Mouse (Mus musculus) cerebellum, adult (tissue): Measurements from ENCODE around the gene Adgrv1.
"Not testable (repeated sequence)": the region's sequence is repeated elsewhere in the genome, so short reads cannot be mapped to it uniquely, and the experiment has no call there.

Experiments
- ATAC-seq: cut with Nextera tagmentation; 2 replicates; pipeline ENCODE4 v1.9.2; 2017; ENCODE audit warnings: mild to moderate bottlenecking, moderate library complexity, mixed read lengths; ENCODE audit not compliant: insufficient number of reproducible peaks, low FRiP score, low TSS enrichment

Adgrv1 gene

DNA sequence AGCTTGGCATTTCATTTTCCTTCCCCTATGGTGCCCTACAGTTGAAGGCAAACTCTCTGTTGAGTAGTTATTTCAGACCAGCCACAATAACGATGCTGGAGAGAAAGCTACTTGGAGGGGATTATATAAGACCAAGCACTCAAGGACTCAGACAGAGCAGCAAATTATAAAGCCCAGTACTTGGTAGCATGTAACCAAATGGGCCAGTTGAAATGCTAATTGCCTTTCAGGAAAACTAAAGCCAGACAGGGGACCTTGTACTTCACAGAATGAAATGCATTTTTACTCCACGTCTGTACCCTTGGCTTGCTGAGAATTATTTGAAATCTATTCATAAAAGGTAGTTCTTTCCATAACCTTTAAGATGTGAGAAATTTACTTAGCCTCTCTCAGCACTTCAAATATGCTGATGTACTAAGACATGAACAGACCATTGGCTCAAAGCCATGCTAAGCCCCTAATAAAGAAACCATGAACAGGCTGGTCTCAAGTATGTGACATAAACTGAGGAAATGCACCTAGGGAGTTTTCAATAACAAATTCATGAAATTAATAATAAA, 4.2 kb downstream of the Adgrv1 start:
- no peak for ATAC-seq

DNA sequence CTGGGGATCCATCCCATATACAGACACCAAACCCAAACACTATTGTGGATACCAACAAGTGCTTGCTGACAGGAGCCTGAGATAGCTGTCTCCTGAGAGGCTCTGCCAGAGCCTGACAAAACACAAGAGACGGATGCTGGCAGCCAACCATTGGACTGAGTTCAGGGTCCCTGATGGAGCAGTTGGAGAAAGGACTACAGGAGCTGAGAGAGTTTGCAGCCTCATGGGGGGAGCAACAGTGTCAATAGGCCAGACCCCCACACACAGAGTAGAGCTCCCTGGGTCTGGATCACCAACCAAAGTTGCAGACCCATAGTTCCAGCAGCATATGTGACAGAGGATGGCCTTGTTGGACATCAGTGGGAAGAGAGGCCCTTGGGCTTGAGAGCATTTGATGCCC, 5.1 kb downstream of the Adgrv1 start:
- not testable (repeated sequence) for ATAC-seq

DNA sequence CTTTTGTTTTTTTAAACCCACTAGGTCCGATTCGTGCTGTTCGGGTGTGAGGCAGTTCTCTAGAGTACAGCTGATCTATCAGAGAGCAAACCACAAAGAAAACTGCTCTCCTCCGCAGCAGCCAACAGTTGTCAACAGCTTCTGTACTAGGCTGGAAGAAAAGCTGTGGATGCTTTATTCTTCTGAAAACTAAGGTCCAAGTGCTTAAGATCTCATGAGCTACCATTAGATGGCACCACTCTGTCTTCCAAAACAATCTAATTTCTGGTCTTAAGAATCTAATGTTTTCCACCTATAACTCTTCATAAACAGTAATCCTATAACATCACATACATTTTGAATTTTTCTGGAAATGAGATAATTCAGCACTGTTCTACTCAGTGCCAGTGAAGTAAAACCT, 22.6 kb downstream of the Adgrv1 start:
- ATAC-seq: no peak

DNA sequence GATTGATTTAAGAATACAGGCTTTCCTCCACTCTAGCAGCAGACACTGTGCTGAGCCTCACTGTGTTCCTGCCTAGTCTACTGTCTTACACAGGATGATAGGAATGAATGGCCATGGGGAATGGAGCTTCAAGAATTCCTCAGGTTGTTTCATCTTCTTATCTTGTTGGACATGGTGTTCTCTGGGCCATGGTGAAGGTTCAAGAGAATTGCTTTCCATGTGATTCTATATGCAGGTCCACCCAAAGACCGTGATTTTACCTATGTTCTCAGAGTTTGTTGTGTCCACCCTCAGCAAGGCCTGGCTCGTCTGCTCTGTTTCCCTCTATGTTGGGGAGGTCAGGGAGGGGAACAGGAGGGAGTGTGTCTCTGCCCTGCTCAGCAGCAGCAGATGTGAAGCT, 26.0 kb downstream of the Adgrv1 start:
- no peak for ATAC-seq

DNA sequence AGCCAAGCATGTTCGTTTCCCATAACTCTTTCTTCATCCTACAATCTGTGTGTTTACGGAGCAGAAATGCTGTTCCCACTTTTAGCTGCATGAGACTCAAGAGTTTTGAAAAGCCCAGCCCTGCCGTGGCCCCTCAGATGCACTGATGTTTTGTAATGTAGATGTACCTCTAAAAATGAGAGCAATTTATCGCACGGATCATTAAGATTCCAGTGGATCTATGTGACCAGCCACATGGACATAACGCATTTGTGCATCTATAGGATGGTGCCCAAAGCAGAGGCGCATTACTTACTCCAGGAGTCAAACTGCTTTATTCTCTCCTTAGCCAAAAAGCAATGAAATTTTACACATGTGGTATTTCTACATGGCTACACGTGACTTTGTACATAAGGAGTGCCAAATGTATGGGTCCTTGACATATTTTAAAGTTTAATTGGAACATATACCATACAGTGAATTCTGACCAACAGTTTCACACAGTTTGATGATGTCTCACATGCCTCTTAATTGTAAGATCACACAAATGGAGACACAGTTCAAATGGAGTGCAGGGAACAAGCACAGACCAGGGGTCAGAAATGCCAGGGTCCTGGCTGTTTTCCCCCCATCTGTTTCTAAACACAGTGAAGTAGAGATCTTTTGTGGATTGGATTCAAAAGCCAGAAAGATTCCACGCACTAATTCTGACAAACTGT, 35.9 kb downstream of the Adgrv1 start:
- no peak for ATAC-seq

DNA sequence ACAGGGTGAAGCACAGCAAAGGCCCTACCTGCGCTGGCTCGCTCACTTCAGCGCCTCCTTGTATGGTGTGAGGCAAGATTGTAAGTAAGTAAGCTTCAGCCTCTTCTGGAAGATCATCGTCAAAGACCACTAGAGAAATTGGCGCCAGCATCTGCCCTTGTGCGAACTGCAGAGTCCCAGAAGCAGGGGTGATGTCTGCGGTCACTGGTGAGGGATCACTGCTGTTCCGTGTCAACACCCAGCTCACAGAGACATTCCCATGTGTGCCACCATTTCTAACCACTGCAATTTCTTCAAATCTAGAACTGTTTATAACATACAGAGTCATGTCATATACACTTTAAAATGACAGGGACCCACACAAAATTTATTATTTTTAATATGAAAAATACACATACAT, 54.3 kb downstream of the Adgrv1 start:
- no peak for ATAC-seq

DNA sequence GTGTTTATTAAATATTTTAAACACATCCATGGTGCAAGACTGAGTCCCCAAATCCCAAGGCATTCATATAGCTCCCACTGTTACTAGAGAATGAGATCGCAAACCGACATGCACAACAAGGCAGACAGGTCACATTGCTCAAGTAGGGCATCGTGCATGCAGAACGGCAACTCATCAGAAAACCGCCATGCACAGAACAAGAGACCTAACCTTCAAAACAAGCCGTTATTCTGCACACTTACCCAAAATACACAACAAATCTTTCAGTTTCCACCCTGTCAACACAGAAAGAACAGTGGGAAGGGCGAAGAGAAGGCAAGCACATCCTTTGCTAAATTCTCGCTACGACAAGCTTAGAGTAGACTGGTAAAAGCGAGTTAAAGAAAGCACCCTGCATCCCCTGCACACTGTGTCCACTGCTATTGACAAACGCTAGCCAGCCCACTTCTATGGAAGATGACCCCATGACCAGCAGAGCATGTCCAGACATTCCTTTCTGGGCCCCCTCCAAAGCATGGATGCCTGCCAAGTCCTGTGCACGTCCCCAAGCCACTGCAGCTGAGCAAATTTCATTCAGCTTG, 62.6 kb downstream of the Adgrv1 start:
- ATAC-seq: peak; percentile 66; the same call in 1 of the 2 replicates

DNA sequence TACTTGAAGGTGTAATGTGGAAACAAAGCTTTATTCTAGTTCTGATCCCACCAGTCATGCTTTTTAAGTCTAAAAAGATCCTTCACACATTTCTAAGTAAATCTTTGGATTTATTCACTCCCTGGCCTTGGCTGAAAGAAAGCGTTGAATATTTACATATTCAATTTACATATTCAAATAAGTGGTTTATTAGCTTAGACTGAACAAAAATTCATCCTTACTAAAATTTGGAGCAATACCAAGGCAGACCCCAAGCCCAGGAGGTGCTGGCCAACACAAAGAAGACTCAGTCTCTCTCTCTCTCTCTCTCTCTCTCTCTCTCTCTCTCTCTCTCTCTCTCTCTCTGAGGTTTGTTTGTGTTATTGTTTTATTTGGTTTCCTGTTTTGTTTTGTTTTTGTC, 82.9 kb downstream of the Adgrv1 start:
- no peak for ATAC-seq

DNA sequence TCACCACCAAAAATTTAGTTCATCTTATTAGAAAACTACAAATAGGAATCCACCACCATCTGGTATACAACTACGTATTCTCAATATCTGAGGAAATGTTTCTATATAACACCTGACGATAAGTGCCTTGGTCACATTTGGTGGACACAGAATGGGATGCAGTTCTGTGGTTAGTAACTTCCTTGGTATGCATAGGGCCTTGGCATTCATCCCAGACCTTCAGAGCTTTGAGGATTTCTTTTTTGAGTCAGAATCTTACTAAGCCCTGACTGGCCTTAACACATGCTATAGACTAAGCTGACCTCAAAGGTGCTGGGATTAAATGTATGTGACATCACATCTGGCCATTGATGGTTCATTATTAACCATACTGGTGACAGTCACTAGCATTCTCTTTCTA, 98.0 kb downstream of the Adgrv1 start:
- ATAC-seq: no peak

DNA sequence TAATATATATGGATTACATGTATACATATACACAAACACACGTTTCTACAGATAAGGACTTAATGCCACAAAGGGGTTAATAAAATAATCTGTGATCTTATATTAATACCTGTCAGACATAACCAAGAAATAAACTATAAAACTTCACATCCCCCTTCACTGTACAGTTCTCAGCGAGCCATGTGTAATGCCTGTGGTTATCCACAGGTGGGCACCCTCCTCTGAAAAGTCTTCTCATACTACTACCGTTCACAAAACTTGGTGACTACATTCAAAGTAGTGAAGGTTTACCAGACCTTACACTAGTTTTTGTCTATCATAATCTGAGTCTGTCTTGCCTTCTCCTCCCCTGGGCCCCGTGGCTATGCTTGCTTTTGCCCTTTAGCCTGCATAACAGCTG, 106.3 kb downstream of the Adgrv1 start:
- ATAC-seq: no peak

DNA sequence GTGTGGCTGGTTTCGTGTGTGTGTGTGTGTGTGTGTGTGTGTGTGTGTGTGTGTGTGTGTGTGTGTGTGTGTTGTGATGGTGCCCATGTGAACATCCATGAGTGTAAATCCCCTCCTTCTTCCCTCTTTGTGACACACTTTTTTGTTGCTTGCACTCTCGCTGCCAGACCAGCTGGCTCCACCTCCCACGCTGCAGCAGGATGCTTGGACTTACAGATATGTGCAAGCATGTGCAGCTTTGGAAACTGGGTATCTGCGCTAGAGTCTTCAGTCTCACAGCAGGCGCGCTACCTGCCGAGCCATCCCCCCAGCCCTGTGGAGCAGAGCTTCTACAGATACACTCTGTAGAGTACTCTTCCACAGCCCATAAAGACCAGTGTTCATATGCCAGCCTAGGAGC, 122.8 kb downstream of the Adgrv1 start:
- ATAC-seq: no peak

DNA sequence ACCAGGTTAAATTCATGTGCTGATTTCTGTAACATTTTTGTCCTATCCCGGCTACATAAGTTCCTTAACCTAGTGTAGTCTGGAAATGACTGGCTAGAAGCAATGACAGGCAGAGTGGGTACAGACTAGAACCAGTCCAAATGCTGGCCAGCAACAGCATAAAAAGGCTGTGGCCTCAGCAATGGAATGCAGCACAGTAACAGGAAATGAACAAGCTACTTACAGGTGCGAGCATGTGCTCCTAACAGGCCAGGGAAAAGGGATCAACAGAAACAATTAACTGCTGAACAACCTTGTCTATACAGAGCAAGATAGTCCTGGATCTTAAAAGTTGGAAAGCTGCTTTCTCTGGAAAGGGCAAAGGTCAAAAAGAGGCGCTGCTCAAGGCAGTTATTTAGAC, 135.9 kb downstream of the Adgrv1 start:
- ATAC-seq: no peak

DNA sequence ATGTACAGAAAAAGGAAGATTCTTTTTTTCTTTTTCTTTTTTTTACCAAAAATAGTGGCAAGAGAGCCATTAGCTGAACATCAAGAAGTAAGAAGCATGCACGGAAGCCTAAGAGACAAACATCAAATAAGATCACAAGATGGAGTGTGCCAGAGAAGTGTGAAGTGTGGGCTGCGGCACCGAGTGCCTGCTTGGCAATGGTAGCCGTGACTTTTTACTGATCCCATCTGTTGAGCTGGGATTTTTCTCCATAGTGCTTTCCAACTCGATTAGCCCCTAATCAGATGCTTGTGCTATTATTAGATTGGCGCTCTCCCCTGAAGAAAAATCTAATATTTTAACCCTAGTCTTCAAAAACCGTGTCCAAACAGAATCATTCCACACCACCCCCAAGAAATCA, 141.0 kb downstream of the Adgrv1 start:
- ATAC-seq: no peak

DNA sequence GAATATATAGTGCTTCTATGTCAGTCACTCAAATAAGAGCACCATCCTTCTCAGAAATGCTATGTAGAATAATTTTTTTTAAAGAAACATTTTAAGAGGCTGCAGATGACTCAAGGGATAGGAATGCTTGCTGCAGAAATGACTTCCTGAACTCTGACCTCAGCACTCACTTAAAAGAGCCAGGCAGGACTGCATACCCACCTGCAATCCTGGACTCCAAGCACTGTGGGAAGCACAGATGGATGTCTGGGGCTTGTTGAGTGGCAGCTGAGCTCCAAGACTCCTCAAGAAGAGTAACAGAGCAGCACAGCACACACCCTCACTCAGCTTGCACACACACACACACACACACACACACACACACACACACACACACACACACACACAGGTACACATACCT, 146.0 kb downstream of the Adgrv1 start:
- no peak for ATAC-seq

DNA sequence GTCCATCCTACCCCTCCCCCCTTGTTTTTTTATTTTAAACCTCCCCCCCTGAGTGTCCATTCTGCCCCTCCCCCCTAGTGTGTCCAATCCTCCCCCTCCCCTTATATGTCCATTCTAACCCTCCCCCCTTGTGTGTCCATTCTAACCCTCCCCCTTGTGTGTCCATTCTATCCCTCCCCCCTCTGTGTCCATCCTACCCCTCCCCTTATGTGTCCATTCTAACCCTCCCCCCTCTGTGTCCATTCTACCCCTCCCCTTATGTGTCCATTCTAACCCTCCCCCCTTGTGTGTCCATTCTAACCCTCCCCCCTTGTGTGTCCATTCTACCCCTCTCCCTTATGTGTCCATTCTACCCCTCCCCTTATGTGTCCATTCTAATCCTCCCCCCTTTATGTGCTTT, 159.2 kb downstream of the Adgrv1 start:
- ATAC-seq: 0 out of 2 replicates have a peak, but pooled peaks have one; percentile 45

DNA sequence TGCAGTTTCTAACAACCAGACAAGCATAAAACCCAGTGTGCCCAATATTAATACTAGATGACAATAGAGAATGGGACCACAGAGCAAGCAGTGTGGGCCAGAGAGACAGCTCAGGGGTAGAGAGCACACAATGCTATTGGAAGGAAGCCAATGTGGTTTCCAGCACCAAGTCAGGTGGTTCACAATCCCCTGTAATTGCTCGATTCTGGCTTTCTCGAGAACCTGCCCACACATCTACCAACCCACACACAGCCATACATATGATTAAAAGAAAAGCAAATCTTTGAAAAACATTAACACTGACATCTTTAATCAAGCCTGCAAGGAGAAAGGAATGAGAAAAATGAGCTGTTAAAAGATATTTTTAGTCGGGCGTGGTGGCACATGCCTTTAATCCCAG, 166.3 kb downstream of the Adgrv1 start:
- no peak for ATAC-seq

DNA sequence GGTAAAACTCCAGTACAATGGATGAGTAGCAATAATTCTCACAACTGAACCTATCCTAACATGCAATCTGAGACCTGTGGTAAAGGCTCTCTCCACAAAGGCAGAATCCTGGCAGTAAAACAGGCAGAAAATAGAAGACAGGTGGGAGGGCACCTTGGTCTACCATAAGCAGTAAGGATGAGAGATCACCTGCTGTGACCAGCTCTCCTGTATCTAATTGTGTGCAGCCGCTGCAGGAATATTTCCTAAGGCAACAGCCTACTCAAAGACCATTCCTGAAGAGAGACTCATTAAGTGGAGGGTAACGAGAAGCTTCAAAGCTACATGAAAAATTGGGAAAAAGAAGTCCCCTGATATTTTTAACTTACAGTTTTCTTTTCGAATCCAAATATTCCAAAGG, 167.2 kb downstream of the Adgrv1 start:
- ATAC-seq: 0 out of 2 replicates have a peak, but pooled peaks have one; percentile 36

DNA sequence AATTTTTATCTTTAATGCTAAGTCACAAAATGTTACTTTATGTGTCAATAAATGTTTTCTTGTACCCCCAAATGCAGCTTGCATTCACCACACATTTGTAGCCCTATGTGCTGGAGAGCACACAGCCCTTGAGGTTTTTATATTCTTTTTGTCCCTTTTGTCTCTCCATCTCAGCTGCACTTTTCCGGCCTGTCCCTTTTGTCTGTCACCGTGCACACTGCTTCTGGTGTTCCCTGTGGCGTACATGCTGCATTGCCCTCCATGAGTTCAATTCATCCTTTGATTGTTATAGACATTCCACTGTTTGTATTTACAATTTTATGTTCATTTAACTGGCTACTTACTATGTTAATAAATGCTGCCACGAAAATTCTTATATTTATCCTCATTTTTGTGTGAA, 183.3 kb downstream of the Adgrv1 start:
- no peak for ATAC-seq

DNA sequence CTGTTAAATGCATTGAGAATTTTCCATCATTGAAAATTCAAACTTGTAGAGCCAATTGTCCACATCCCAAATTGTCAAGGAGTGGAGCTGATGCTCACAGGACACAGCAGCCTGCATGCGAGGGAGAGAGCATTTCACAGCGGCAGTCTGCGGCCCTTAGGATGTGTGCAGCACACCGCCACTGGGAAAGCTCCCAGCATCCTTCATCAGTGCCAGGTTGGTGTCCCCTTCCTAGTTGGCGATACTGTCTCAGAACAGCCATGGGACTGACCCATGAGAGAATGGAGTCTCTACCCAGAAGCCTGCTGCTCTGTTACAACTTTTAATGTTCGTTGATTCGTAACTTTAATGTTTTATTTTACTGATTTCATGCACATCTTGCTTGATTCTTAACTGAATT, 183.8 kb downstream of the Adgrv1 start:
- no peak for ATAC-seq

DNA sequence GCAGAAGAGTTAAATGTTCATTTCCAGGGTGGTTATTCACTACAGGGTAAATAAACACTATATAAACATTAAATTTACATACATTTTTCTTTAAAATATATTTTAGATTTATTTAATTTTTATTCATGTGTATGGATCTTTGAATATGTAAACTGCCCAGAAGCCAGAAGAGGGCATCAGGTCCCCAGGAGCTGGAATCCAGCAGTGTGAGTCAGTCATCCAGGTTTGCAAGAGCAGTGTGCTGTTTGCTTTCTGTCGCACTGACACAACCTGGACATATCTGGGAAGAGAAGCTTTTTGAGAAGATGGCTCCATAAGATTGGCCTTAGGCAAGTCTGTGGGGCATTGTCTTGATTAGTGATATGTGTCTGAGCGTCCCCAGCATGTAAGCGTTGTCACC, 191.5 kb downstream of the Adgrv1 start:
- no peak for ATAC-seq

DNA sequence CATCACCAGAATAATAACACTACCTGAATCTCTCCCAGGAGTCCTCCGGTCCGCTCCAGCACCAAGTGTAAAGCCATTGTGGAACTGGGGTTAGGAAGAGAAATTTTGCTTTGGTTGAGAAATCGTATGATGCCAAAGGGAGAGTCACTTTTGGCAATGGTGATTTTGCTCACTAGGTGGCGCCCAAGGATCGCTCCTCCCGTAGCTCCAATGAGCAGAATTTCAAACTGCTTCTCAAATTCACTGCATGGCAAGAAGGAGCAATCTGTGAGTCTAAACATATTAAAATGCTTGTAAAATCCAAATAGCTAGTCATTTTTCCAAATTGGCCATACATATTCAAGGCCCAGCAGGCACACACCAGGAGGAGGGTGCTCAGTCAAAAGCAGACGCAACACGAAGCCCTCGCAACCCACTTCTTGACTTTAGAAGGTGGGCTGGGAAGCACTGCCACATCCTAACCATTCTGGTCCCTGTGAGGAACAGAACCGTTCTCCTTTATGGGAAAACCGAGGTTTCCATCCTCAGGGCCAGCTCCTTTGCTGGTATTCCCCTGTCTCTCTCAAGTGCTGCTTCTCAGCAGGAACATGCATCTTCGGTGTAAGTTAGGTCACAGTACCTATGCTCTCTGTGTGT, 193.4 kb downstream of the Adgrv1 start:
- peak; percentile 72 for ATAC-seq

DNA sequence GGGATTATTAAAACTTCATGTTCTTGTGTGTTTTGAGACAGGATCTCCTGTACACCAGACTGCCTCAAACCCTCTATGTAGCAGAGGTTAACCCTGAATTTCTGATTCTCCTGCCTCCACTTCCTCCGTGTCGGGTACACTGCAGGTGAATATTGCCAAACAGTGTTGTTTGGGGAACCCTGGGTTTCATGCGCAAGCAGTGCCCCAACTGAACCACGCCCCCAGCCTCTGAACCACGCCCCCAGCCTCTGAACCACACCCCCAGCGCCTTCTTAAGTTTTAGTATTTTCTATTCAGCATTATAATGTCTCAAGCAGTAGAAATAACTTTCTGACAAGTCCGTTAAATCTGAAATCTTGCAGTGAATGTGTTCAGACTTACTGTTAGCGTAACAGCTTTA, 195.9 kb downstream of the Adgrv1 start:
- ATAC-seq: no peak
